Mouse (Mus musculus) MEL (cell line): ENCODE measurements around the gene Inhbe. TPM values are rescaled to one million over a fixed set of nuclear protein-coding genes. Genes with fewer than 3 reads are reported as not detected.

Experiments used
- DNase-seq: peaks from one replicate; pipeline ENCODE4 v3.0.0; 2011; ENCODE audit warnings: low read depth, low spot score
- H3K27ac ChIP-seq: 2 replicates; pipeline ENCODE4 v1.5.1; 2012; ENCODE audit warnings: low read depth, mild to moderate bottlenecking, control low read depth, low read length, moderate library complexity; ENCODE audit not compliant: control insufficient read depth
- H3K27me3 ChIP-seq, 2 experiments: fragments of 150-350 bp in 1 of 2; sonication (generic) in 1 of 2; 2 replicates each; pipeline ENCODE4 v1.6.1; 2012; ENCODE audit warnings: low read length in 2 of 2, mild to moderate bottlenecking in 2 of 2, improper control_type of control experiment in 1 of 2, moderate library complexity in 1 of 2; ENCODE audit not compliant: insufficient read depth in 2 of 2, control insufficient read depth in 1 of 2
- H3K36me3 ChIP-seq, 2 experiments: 2 replicates each; pipeline ENCODE4 v1.6.1; 2012 to 2014; ENCODE audit warnings: low read length in 2 of 2, improper control_type of control experiment in 1 of 2, inconsistent platforms in 1 of 2, mild to moderate bottlenecking in 1 of 2; ENCODE audit not compliant: insufficient read depth in 2 of 2, control insufficient read depth in 1 of 2
- H3K4me1 ChIP-seq, 2 experiments: fragments of 150-350 bp in 1 of 2; sonication (generic) in 1 of 2; 2 replicates each; pipeline ENCODE4 v1.6.1; 2012; ENCODE audit warnings: low read length in 2 of 2, improper control_type of control experiment in 1 of 2, mild to moderate bottlenecking in 1 of 2; ENCODE audit not compliant: insufficient read depth in 2 of 2, control insufficient read depth in 1 of 2
- H3K4me3 ChIP-seq, 2 experiments: fragments of 150-350 bp in 1 of 2; sonication (generic) in 1 of 2; 2 replicates each; pipeline ENCODE4 v1.5.1; 2012; ENCODE audit warnings: low read depth in 2 of 2, low read length in 2 of 2, mild to moderate bottlenecking in 2 of 2, moderate library complexity in 2 of 2, control low read depth in 1 of 2, improper control_type of control experiment in 1 of 2; ENCODE audit not compliant: control insufficient read depth in 1 of 2, insufficient read depth in 1 of 2
- H3K79me2 ChIP-seq: 2 replicates; pipeline ENCODE4 v1.6.1; 2012; ENCODE audit warnings: mild to moderate bottlenecking, low read length, moderate library complexity; ENCODE audit not compliant: control insufficient read depth, poor library complexity, insufficient read depth
- H3K9ac ChIP-seq: 2 replicates; pipeline ENCODE4 v1.6.1; 2012; ENCODE audit warnings: low read depth, mild to moderate bottlenecking, control low read depth, low read length, moderate library complexity; ENCODE audit not compliant: control insufficient read depth, poor library complexity, severe bottlenecking
- H3K9me3 ChIP-seq: fragments of 150-350 bp; sonication (generic); replicated peaks from 2 replicates; pipeline ENCODE4 v1.6.1; 2012; ENCODE audit warnings: mild to moderate bottlenecking, low read length, improper control_type of control experiment, moderate library complexity; ENCODE audit not compliant: insufficient read depth
- BHLHE40 ChIP-seq: IDR thresholded peaks from 2 replicates; pipeline ENCODE4 v1.6.1; 2012; ENCODE audit warnings: low read depth, mild to moderate bottlenecking, inconsistent platforms, low read length, improper control_type of control experiment, borderline replicate concordance
- CHD2 ChIP-seq: IDR thresholded peaks from 2 replicates; pipeline ENCODE4 v1.6.1; 2011; ENCODE audit warnings: low read length, improper control_type of control experiment
- CTCF ChIP-seq, 3 experiments: IDR thresholded peaks in 2 of 3; conservative IDR thresholded peaks in 1 of 3; 2 replicates each; pipeline ENCODE4 v1.5.1; 2011 to 2012; ENCODE audit warnings: low read length in 3 of 3, low read depth in 2 of 3, mild to moderate bottlenecking in 2 of 3, improper control_type of control experiment in 1 of 3, inconsistent platforms in 1 of 3, mixed read lengths in 1 of 3, moderate library complexity in 1 of 3; ENCODE audit not compliant: control insufficient read depth in 1 of 3, insufficient read depth in 1 of 3, poor library complexity in 1 of 3, severe bottlenecking in 1 of 3
- EP300 ChIP-seq, 2 experiments: IDR thresholded peaks; 2 replicates each; pipeline ENCODE4 v1.6.1; 2011; ENCODE audit warnings: improper control_type of control experiment in 2 of 2, low read length in 2 of 2, low read depth in 1 of 2, mild to moderate bottlenecking in 1 of 2
- ETS1 ChIP-seq: IDR thresholded peaks from 2 replicates; pipeline ENCODE4 v1.6.1; 2012; ENCODE audit warnings: low read depth, mild to moderate bottlenecking, inconsistent platforms, low read length, improper control_type of control experiment, moderate library complexity
- HCFC1 ChIP-seq: IDR thresholded peaks from 2 replicates; pipeline ENCODE4 v1.6.1; 2012; ENCODE audit warnings: low read depth, mild to moderate bottlenecking, inconsistent platforms, low read length, improper control_type of control experiment, moderate library complexity
- KAT2A ChIP-seq: conservative IDR thresholded peaks from 2 replicates; pipeline ENCODE4 v1.6.1; 2012; ENCODE audit warnings: low read depth, low read length, improper control_type of control experiment, inconsistent platforms
- MAFK ChIP-seq: IDR thresholded peaks from 2 replicates; pipeline ENCODE4 v1.6.1; 2011; ENCODE audit warnings: low read depth, mild to moderate bottlenecking, low read length, improper control_type of control experiment, borderline replicate concordance
- MAX ChIP-seq: IDR thresholded peaks from 2 replicates; pipeline ENCODE4 v1.6.1; 2011; ENCODE audit warnings: low read length, improper control_type of control experiment
- MAZ ChIP-seq: IDR thresholded peaks from 2 replicates; pipeline ENCODE4 v1.6.1; 2012; ENCODE audit warnings: low read depth, mild to moderate bottlenecking, inconsistent platforms, low read length, improper control_type of control experiment
- MEF2A ChIP-seq: IDR thresholded peaks from 2 replicates; pipeline ENCODE4 v1.6.1; 2014; ENCODE audit warnings: low read depth, mild to moderate bottlenecking, inconsistent platforms, low read length, improper control_type of control experiment; ENCODE audit not compliant: poor library complexity, insufficient replicate concordance, severe bottlenecking; ENCODE audit errors: extremely low read depth
- MYB ChIP-seq: IDR thresholded peaks from 2 replicates; pipeline ENCODE4 v1.6.1; 2011; ENCODE audit warnings: mild to moderate bottlenecking, low read depth, low read length, improper control_type of control experiment
- MYC ChIP-seq: IDR thresholded peaks from 2 replicates; pipeline ENCODE4 v1.6.1; 2011; ENCODE audit warnings: low read depth, mild to moderate bottlenecking, low read length, improper control_type of control experiment, moderate library complexity
- NELFE ChIP-seq: IDR thresholded peaks from 2 replicates; pipeline ENCODE4 v1.6.1; 2011; ENCODE audit warnings: low read depth, low read length, improper control_type of control experiment
- NRF1 ChIP-seq: IDR thresholded peaks from 2 replicates; pipeline ENCODE4 v1.6.1; 2014; ENCODE audit warnings: low read depth, mild to moderate bottlenecking, inconsistent platforms, low read length, improper control_type of control experiment, moderate library complexity; ENCODE audit not compliant: poor library complexity, insufficient read depth, severe bottlenecking
- POLR2A ChIP-seq, 2 experiments: IDR thresholded peaks; 2 replicates each; pipeline ENCODE4 v1.6.1; 2011 to 2012; ENCODE audit warnings: low read length in 2 of 2, mild to moderate bottlenecking in 2 of 2, control low read depth in 1 of 2, improper control_type of control experiment in 1 of 2, low read depth in 1 of 2, moderate library complexity in 1 of 2; ENCODE audit not compliant: control insufficient read depth in 1 of 2, insufficient read depth in 1 of 2, poor library complexity in 1 of 2
- POLR2AphosphoS5 ChIP-seq: IDR thresholded peaks from 2 replicates; pipeline ENCODE4 v1.6.1; 2012; ENCODE audit warnings: low read depth, borderline replicate concordance, mild to moderate bottlenecking, inconsistent platforms, low read length, moderate library complexity, mixed read lengths
- RAD21 ChIP-seq: IDR thresholded peaks from 2 replicates; pipeline ENCODE4 v1.6.1; 2011; ENCODE audit warnings: mild to moderate bottlenecking, low read depth, low read length, improper control_type of control experiment
- RCOR1 ChIP-seq: IDR thresholded peaks from 2 replicates; pipeline ENCODE4 v1.6.1; 2012; ENCODE audit warnings: low read depth, mild to moderate bottlenecking, inconsistent platforms, low read length, improper control_type of control experiment
- TAL1 ChIP-seq: IDR thresholded peaks from 2 replicates; pipeline ENCODE4 v1.6.1; 2012; ENCODE audit warnings: mild to moderate bottlenecking, inconsistent platforms, low read length, moderate library complexity, mixed read lengths
- TBP ChIP-seq: IDR thresholded peaks from 2 replicates; pipeline ENCODE4 v1.8.0; 2011; ENCODE audit warnings: low read depth, low read length, improper control_type of control experiment
- TCF12 ChIP-seq: IDR thresholded peaks from 2 replicates; pipeline ENCODE4 v1.6.1; 2014; ENCODE audit warnings: low read depth, mild to moderate bottlenecking, inconsistent platforms, low read length, improper control_type of control experiment, moderate library complexity
- UBTF ChIP-seq: IDR thresholded peaks from 2 replicates; pipeline ENCODE4 v1.6.1; 2012; ENCODE audit warnings: low read depth, mild to moderate bottlenecking, inconsistent platforms, low read length, improper control_type of control experiment, moderate library complexity, borderline replicate concordance; ENCODE audit not compliant: insufficient read depth
- USF1 ChIP-seq: IDR thresholded peaks from 2 replicates; pipeline ENCODE4 v1.6.1; 2014; ENCODE audit warnings: low read depth, mild to moderate bottlenecking, inconsistent platforms, low read length, improper control_type of control experiment, moderate library complexity
- USF2 ChIP-seq, 2 experiments: IDR thresholded peaks; 2 replicates each; pipeline ENCODE4 v1.6.1; 2011 to 2012; ENCODE audit warnings: improper control_type of control experiment in 2 of 2, low read length in 2 of 2, borderline replicate concordance in 1 of 2, inconsistent platforms in 1 of 2, low read depth in 1 of 2, mild to moderate bottlenecking in 1 of 2; ENCODE audit not compliant: insufficient read depth in 1 of 2
- ZC3H11A ChIP-seq: IDR thresholded peaks from 2 replicates; pipeline ENCODE4 v1.6.1; 2012; ENCODE audit warnings: low read depth, mild to moderate bottlenecking, inconsistent platforms, low read length, improper control_type of control experiment
- ZKSCAN1 ChIP-seq: IDR thresholded peaks from 2 replicates; pipeline ENCODE4 v1.6.1; 2012; ENCODE audit warnings: low read depth, mild to moderate bottlenecking, inconsistent platforms, low read length, improper control_type of control experiment, moderate library complexity
- ZNF384 ChIP-seq: IDR thresholded peaks from 2 replicates; pipeline ENCODE4 v1.6.1; 2012; ENCODE audit warnings: low read depth, mild to moderate bottlenecking, inconsistent platforms, low read length, improper control_type of control experiment
- polyA plus RNA-seq, 2 experiments: library from polyadenylated mRNA; stranded (reverse) in 1 of 2; unstranded in 1 of 2; fragments of >175 nt in 1 of 2; fragments of >200 nt in 1 of 2; gene quantifications; 2 replicates each; pipeline versions ENCODE4 v1.2.1 to v1.2.4; 2012; ENCODE audit warnings: low replicate concordance in 2 of 2, low read depth in 1 of 2; ENCODE audit not compliant: insufficient read length in 2 of 2, insufficient read depth in 1 of 2, missing spikeins in 1 of 2
- total RNA-seq: library from RNA; depleted of rRNA; stranded (reverse); fragments of 300-350 nt; gene quantifications from 2 replicates; pipeline ENCODE4 v1.2.3, GENCODE M21; 2012

The Inhbe gene
- total and polyA plus RNA-seq, 3 experiments, result 0.03 TPM; not detected in 2

DNA sequence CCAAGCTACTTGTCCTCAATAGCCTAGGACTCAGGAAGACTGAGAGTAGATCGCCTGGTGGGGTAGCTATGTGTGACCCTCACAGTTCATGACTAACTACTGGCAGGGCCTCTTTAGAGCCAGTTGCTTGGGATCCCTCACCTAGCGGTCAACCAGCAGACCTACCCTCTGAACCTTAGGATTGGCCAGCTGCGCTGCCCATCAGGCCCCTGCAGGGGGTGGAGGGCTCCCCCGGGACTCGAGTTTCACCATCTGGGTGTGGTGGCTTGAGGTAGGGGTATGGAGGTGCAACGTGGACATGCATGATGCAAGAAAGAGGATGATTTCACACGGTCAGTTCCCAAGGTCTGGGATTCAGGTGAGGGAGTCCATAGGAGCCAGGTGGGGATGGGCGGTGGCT, 2.5 kb downstream of the Inhbe start:
- Histone ChIP-seq H3K27ac (no peak overlapping the region), H3K4me1 (peaks cover 0 to 14% of the 10 kb centered on the region in 2 experiments; a peak in 2 of 4 replicates), H3K4me3 (no peak overlapping the region), H3K79me2 (no peaks in the 10 kb centered on the region), H3K36me3 (no peaks in the 10 kb centered on the region), H3K27me3 (peaks cover 0 to 1% of the 10 kb centered on the region in 2 experiments; a peak in 2 of 4 replicates), H3K9me3 (no peaks in the 10 kb centered on the region), H3K9ac (no peak overlapping the region)
- no peak for DNase-seq
- TF ChIP-seq USF1 (no peak), TBP (no peak), MYC (no peak), ZC3H11A (no peak), HCFC1 (no peak), USF2 (IDR thresholded peaks at IDR 0.05; ENCODE audit: borderline replicate concordance in 1 of 2, insufficient read depth in 1 of 2, low read depth in 1 of 2, low read length in 2 of 2) (no peak), MAX (no peak), RAD21 (no peak), MEF2A (no peak), EP300 (IDR thresholded peaks at IDR 0.05; ENCODE audit: low read depth in 1 of 2, low read length in 2 of 2) (no peak), CTCF (IDR thresholded peaks at IDR 0.05 in 2 of 3, conservative IDR thresholded peaks at IDR 0.05 in 1 of 3; ENCODE audit: control insufficient read depth in 1 of 3, insufficient read depth in 1 of 3, low read depth in 2 of 3, low read length in 3 of 3, poor library complexity in 1 of 3, severe bottlenecking in 1 of 3) (no peak), MAFK (no peak), ZNF384 (no peak), NRF1 (no peak), POLR2A (IDR thresholded peaks at IDR 0.05; ENCODE audit: control insufficient read depth in 1 of 2, insufficient read depth in 1 of 2, low read depth in 1 of 2, low read length in 2 of 2, poor library complexity in 1 of 2) (no peak), KAT2A (no peak)

DNA sequence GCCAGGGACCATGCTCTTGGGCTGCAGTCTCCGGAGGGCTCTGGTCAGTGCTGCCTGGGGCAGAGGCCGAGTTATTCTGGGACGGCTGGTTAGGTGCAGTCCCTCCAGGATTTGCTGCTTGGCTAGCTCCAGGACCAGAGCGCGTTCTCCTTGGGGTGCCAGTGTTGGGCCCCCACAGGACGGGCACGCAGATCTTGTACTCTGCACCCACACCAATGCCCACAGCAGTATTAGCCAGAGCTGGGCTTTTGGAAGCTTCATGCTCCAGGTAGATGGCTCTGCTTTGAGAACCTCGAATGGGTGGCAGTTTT, 3.0 kb downstream of the Inhbe start:
- Histone ChIP-seq H3K27me3 (peaks cover 0 to 1% of the 10 kb centered on the region in 2 experiments; a peak in 2 of 4 replicates), H3K79me2 (no peaks in the 10 kb centered on the region), H3K4me3 (no peak overlapping the region), H3K4me1 (peaks cover 0 to 14% of the 10 kb centered on the region in 2 experiments; a peak in 2 of 4 replicates), H3K36me3 (no peaks in the 10 kb centered on the region), H3K9me3 (no peaks in the 10 kb centered on the region), H3K9ac (no peak overlapping the region), H3K27ac (no peak overlapping the region)
- DNase-seq, result no peak
- TF ChIP-seq ETS1, result no peak
- TF ChIP-seq MYC, result no peak
- TF ChIP-seq POLR2AphosphoS5, result no peak
- no peak for TF ChIP-seq EP300 (IDR thresholded peaks at IDR 0.05; ENCODE audit: low read depth in 1 of 2, low read length in 2 of 2)
- TF ChIP-seq TCF12, result no peak
- TF ChIP-seq HCFC1, result no peak
- TF ChIP-seq ZKSCAN1, result no peak
- TF ChIP-seq ZNF384, result no peak
- no peak for TF ChIP-seq UBTF
- no peak for TF ChIP-seq MYB
- no peak for TF ChIP-seq MAZ
- no peak for TF ChIP-seq MEF2A
- TF ChIP-seq TAL1, result no peak
- no peak for TF ChIP-seq NELFE
- TF ChIP-seq BHLHE40, result no peak
- no peak for TF ChIP-seq ZC3H11A
- TF ChIP-seq RCOR1, result no peak
- TF ChIP-seq CTCF (IDR thresholded peaks at IDR 0.05 in 2 of 3, conservative IDR thresholded peaks at IDR 0.05 in 1 of 3; ENCODE audit: control insufficient read depth in 1 of 3, insufficient read depth in 1 of 3, low read depth in 2 of 3, low read length in 3 of 3, poor library complexity in 1 of 3, severe bottlenecking in 1 of 3), result no peak
- no peak for TF ChIP-seq CHD2
